Mouse (Mus musculus) C2C12 (cell line): ENCODE measurements around the gene Edem3. TPM values are rescaled to one million over a fixed set of nuclear protein-coding genes. Genes with fewer than 3 reads are reported as not detected.

Experiments used
- H3K27me3 ChIP-seq: one replicate; pipeline ENCODE4 v1.6.1; 2011; ENCODE audit not compliant: control insufficient read depth, insufficient read depth, insufficient read length
- H3K36me3 ChIP-seq: one replicate; pipeline ENCODE4 v1.6.1; 2011; ENCODE audit not compliant: control insufficient read depth, insufficient read depth
- H3K4me3 ChIP-seq: one replicate; pipeline ENCODE4 v1.5.1; 2011; ENCODE audit warnings: mild to moderate bottlenecking, control low read depth; ENCODE audit not compliant: poor library complexity, insufficient read depth, severe bottlenecking
- H3K79me2 ChIP-seq: one replicate; pipeline ENCODE4 v1.6.1; 2011; ENCODE audit not compliant: control insufficient read depth, insufficient read depth
- H3K79me3 ChIP-seq: one replicate; pipeline ENCODE4 v1.6.1; 2011; ENCODE audit warnings: low read depth, control low read depth
- H3ac ChIP-seq: one replicate; pipeline ENCODE3; 2011; ENCODE audit warnings: low read depth; ENCODE audit not compliant: control insufficient read depth, insufficient read length
- CEBPB ChIP-seq: IDR thresholded peaks from one replicate; pipeline ENCODE4 v1.6.1; 2011; ENCODE audit warnings: low read depth, mild to moderate bottlenecking, control low read depth, moderate library complexity
- CTCF ChIP-seq: IDR thresholded peaks from one replicate; pipeline ENCODE4 v1.5.1; 2011; ENCODE audit not compliant: control insufficient read depth, insufficient read depth, insufficient read length
- FOSL1 ChIP-seq: IDR thresholded peaks from one replicate; pipeline ENCODE4 v1.8.0; 2011; ENCODE audit warnings: mild to moderate bottlenecking, low read length; ENCODE audit not compliant: poor library complexity, insufficient read depth, severe bottlenecking
- MAX ChIP-seq: IDR thresholded peaks from one replicate; pipeline ENCODE4 v1.6.1; 2011; ENCODE audit warnings: mild to moderate bottlenecking, control low read depth
- MYOD1 ChIP-seq: IDR thresholded peaks from one replicate; pipeline ENCODE4 v1.6.1; 2011; ENCODE audit warnings: low read depth; ENCODE audit not compliant: control insufficient read depth, insufficient read length
- MYOG ChIP-seq: IDR thresholded peaks from one replicate; pipeline ENCODE4 v1.6.1; 2011; ENCODE audit not compliant: control insufficient read depth, insufficient read length; ENCODE audit errors: extremely low read depth
- USF1 ChIP-seq: IDR thresholded peaks from one replicate; pipeline ENCODE4 v1.6.1; 2011; ENCODE audit warnings: low read depth, mild to moderate bottlenecking, control low read depth, moderate library complexity
- polyA plus RNA-seq: library from polyadenylated mRNA; unstranded; fragments of >200 nt; fragmentation: generic; extraction: Trizol; gene quantifications from one replicate; pipeline ENCODE4 v1.2.1, GENCODE M21; 2012; ENCODE audit warnings: missing spikeins

Edem3 gene
- polyA plus RNA-seq, 1 experiment = 4.1 TPM

DNA sequence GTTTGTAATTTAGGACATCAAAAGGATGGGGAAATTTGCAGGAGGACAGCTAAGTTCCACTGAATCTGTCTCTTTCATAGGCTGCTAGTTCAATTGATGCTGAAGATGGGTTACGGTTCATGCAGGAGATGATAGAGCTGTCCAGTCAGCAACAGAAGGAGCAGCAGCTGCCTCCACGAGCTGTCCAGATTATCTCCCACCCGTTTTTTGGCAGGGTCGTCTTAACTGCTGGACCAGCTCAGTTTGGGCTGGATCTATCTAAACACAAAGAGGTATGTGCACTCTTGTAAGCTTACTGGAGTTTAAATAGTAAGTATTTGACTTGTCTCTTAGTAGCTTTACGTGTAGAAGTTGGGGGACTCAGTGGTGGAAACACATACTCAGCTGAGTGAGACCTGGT, 52.1 kb downstream of the Edem3 start:
- no peaks in the 10 kb centered on the region for H3K79me3 ChIP-seq
- no peaks in the 10 kb centered on the region for H3K79me2 ChIP-seq
- TF ChIP-seq MAX (no peak), FOSL1 (no peak), CEBPB (no peak), MYOD1 (no peak), CTCF (no peak), USF1 (no peak), MYOG (no peak)
- H3K36me3 ChIP-seq = peaks cover 53% of the 10 kb centered on the region
- no peak overlapping the region for H3ac ChIP-seq
- no peaks in the 10 kb centered on the region for H3K27me3 ChIP-seq
- no peak overlapping the region for H3K4me3 ChIP-seq

DNA sequence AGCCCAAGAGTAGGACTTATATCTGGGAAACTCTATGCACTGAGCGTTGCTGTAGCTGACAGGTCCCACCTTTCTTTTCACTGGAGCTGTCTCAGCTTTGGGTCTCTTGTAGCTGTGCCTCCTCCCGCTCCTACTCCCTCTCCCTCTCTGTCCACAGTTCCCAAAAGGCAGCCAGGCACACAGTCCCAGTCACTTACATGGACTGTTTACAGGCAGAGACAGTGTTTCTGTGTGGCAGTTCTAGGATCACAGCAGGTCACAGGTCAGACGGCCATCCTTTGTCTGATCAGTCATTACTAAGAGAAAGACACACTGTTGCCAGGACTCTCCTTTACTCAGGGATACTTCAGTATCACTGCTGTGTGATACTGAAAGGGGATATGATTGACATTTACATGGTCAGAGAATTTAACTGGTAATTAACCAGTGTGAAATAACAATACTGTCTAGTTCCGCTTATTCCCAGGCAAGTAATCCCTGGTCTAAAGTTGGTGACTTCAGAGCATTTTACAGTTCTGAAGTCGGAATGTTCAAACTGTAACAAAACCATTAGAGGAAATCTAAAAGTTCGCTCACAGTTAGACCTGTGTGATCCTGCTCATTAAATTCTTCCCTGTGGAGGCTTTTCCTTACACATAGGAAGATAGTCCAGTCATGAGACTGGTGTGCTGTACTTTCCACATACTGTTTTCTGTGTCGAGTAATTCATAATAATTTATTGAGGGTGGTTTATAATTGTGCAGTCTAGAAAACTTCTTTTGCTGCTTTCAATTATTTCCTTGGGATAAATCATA, 55.7 kb downstream of the Edem3 start:
- Histone ChIP-seq H3K27me3 (no peaks in the 10 kb centered on the region), H3ac (no peak overlapping the region), H3K79me3 (no peaks in the 10 kb centered on the region), H3K4me3 (no peak overlapping the region), H3K79me2 (no peaks in the 10 kb centered on the region), H3K36me3 (peaks cover 27% of the 10 kb centered on the region)
- no peak for TF ChIP-seq CEBPB
- TF ChIP-seq CTCF = no peak
- TF ChIP-seq MYOD1 = no peak
- no peak for TF ChIP-seq MAX
- TF ChIP-seq USF1 = no peak
- no peak for TF ChIP-seq MYOG

DNA sequence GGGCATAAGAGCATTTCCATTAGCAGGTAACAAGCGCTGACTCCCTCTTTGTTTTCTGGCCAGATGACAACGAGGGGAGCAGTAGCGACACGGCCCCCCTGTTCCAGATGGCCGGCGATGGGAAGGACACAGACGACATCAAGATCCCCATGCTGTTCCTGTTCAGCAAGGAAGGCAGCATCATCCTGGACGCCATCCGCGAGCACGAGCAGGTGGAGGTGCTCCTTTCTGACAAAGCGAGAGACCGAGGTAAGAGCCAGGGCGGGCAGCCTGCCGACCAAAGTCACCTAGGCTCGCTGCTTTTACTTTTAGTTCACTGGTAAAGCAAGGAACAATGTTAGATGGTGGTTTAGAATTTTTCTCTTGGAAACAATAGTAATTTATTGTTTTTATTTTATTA, 56.3 kb downstream of the Edem3 start:
- Histone ChIP-seq H3K36me3 (peaks cover 24% of the 10 kb centered on the region), H3ac (no peak overlapping the region), H3K79me3 (no peaks in the 10 kb centered on the region), H3K4me3 (no peak overlapping the region), H3K27me3 (no peaks in the 10 kb centered on the region), H3K79me2 (no peaks in the 10 kb centered on the region)
- no peak for TF ChIP-seq MYOG
- no peak for TF ChIP-seq FOSL1
- no peak for TF ChIP-seq MAX
- TF ChIP-seq CEBPB = no peak
- no peak for TF ChIP-seq MYOD1
- no peak for TF ChIP-seq USF1
- TF ChIP-seq CTCF = no peak

DNA sequence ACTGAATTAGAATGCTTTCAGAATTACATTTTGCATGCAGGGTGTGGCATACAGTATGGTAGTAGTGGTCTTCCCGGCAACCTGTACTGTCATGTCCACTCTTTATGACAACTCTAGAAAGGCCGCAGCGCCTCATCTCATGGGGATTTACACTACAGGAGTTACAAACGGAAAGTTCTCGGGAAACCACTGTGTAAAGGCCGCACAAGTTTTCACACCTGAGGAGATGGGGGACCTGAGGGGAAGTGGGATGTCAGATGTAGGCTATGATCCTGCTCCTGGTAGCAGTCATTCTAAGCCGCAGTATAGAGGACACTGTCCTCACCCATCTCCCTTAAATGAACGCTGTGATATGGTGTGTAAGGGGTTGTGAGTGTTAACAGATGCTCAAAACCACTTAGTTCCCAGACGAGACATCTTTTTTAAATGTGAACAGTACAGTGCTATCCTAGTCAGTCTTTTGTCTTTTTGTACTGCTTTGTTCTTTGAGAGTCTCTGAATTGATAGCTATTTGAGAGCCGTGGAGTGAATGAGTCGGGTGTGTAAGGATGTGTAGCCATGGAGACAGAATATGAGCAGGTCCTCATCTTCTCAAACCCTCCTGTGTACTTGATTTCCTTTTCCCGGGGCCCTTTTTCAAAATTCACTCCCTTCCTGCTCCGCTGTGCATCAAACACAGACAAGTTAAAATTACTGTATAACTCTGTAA, 57.0 kb downstream of the Edem3 start:
- H3K36me3 ChIP-seq = peaks cover 24% of the 10 kb centered on the region
- no peaks in the 10 kb centered on the region for H3K27me3 ChIP-seq
- no peaks in the 10 kb centered on the region for H3K79me3 ChIP-seq
- no peaks in the 10 kb centered on the region for H3K79me2 ChIP-seq
- H3K4me3 ChIP-seq = no peak overlapping the region
- no peak for TF ChIP-seq MAX
- TF ChIP-seq FOSL1 = no peak
- TF ChIP-seq CEBPB = no peak
- TF ChIP-seq CTCF = no peak
- TF ChIP-seq USF1 = no peak
- TF ChIP-seq MYOD1 = no peak
- TF ChIP-seq MYOG = no peak
- no peak overlapping the region for H3ac ChIP-seq

DNA sequence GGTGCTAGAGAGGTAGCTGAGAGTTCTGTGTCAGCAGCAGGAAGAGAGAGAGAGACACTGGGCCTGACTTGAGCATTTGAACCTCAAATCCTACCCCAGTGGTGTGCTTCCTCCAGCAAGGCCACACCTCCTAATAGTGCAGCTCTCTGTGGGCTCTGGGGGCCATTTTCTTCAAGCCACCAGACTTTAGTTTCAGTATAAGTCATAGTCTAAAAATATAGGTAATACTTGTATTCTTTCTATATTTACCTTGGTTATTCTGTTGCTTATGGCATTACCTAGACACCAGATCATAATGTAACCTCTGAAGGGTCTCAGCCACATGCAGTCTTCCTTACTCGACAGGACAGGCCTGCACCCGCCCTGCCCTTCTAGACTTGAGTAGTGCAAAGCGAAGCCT, 60.9 kb downstream of the Edem3 start:
- TF ChIP-seq MYOD1 (no peak), CEBPB (no peak), CTCF (no peak), MAX (no peak), USF1 (no peak), MYOG (no peak), FOSL1 (no peak)
- H3K36me3 ChIP-seq = peaks cover 37% of the 10 kb centered on the region
- H3K79me2 ChIP-seq = no peaks in the 10 kb centered on the region
- H3ac ChIP-seq = no peak overlapping the region
- no peaks in the 10 kb centered on the region for H3K79me3 ChIP-seq
- H3K27me3 ChIP-seq = no peaks in the 10 kb centered on the region
- no peak overlapping the region for H3K4me3 ChIP-seq

DNA sequence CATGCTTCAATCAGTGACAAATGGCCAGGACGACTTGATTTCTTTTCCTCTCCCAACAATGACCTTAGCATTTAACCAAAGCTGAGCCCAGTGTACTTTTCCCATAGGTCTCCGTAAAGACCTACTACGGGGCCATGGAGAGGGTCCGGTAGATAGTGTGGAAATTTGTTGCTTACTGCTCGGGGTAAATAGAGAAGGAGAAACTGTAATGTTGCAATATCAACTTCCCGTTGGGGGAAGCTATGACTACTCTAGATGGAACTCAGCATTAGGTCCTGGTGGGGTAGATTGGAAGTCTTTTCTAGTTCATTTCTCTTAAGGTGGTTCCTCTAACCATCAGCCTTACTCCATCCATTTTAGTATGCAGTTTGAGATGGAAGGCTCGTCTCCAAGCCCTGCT, 64.0 kb downstream of the Edem3 start:
- H3ac ChIP-seq = no peak overlapping the region
- no peaks in the 10 kb centered on the region for H3K79me2 ChIP-seq
- H3K79me3 ChIP-seq = no peaks in the 10 kb centered on the region
- H3K27me3 ChIP-seq = no peaks in the 10 kb centered on the region
- no peak for TF ChIP-seq CEBPB
- no peak for TF ChIP-seq MYOG
- no peak for TF ChIP-seq MYOD1
- no peak for TF ChIP-seq CTCF
- no peak for TF ChIP-seq USF1
- no peak for TF ChIP-seq FOSL1
- TF ChIP-seq MAX = no peak
- H3K4me3 ChIP-seq = no peak overlapping the region
- peaks cover 25% of the 10 kb centered on the region for H3K36me3 ChIP-seq
